Comparison of ENCODE assay signal across 8 mouse cellular contexts in the genomic region with DNA sequence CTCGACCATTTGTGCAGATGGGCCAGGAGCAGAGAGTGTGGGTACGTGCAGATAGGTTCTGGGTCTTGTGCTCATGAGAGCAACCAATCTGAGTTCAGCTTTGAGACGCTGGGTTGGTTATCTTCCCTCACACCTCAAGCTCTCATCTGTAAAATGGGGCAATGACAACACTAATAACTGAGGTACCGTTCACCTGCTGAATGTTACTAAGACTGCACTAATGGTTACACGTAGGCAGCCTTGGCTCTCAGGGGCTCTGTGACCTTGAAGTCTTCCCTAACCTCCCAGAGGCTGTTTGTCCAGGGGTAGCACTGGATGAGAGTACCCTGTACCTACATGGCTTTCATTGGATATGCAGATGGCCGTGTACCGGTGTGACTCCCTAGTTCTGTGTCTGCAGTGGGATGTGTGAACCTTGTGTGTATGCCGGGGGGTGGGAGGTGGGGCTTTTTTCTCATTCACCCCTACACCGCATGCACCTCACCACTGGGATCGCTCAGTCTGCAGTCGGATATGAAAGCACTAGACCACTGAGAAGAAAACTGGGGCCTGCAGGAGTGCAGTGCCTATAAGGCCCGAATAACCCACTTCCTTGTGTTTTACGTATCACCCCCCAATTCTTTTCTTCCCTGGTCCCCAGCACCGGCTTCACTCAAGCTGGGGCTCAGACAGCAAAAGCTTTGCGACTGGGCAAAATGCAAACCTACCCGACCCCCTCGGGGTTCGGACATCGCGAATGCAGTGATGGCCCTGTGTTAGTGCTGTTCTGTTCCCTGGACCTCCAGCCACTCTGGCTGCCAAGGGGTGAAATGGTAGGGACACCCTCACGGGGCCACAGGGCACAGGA. TPM values are rescaled to one million over a fixed set of nuclear protein-coding genes. Genes with fewer than 3 reads are reported as not detected.
DNase-seq lines count a peak whose midpoint lies in the region; ATAC-seq and TF ChIP-seq lines count a peak whose summit lies in the region.

No protein-coding gene starts in this region.

- peak overlapping the region; percentile 98 for H3K4me2 ChIP-seq in limb, embryonic 13.5 days (replicated peaks)

- TF ChIP-seq CTCF in embryonic fibroblast, embryonic 13.5 days (IDR thresholded peaks at IDR 0.05; ENCODE audit: borderline replicate concordance, insufficient read depth, low read length), result no peak
- TF ChIP-seq CTCF in olfactory bulb, adult 2 months (IDR thresholded peaks at IDR 0.05; ENCODE audit: insufficient read depth, low read depth, low read length), result no peak

- peaks cover 10% of the 10 kb centered on the region for H3K4me1 ChIP-seq in embryonic fibroblast, embryonic 13.5 days (ENCODE audit: control insufficient read depth, insufficient read depth, low read length)
- H3K4me1 ChIP-seq in limb, embryonic 13.5 days, result peaks cover 31% of the 10 kb centered on the region
- peaks cover 12% of the 10 kb centered on the region for H3K4me1 ChIP-seq in olfactory bulb, adult 2 months (ENCODE audit: control insufficient read depth, insufficient read depth, low read length)

- H3K27me3 ChIP-seq in limb, embryonic 13.5 days, result no peaks in the 10 kb centered on the region

- WGBS in limb, embryonic 13.5 days, result 14% methylated on average over 21 of the region's 21 CpGs
- 8% methylated on average over 21 of the region's 21 CpGs for WGBS in olfactory bulb, adult 2 months

- peak; percentile 2 for DNase-seq in embryo, embryonic 10.5 days (ENCODE audit: low spot score)
- DNase-seq in embryo, embryonic 11 days, result no peak
- DNase-seq in 416B (ENCODE audit: low read depth), result peak; percentile 44
- no peak for DNase-seq in embryo, embryonic 10 days (ENCODE audit: low spot score)
- DNase-seq in layer of hippocampus, adult 9-11 months, result no peak

- H3K9me3 ChIP-seq in limb, embryonic 13.5 days, result no peaks in the 10 kb centered on the region

- no peak for TF ChIP-seq POLR2A in embryonic fibroblast, embryonic 13.5 days (IDR thresholded peaks at IDR 0.05; ENCODE audit: low read depth, low read length)
- no peak for TF ChIP-seq POLR2A in olfactory bulb, adult 2 months (IDR thresholded peaks at IDR 0.05; ENCODE audit: insufficient read depth, low read depth, low read length)

- peak overlapping the region; percentile 94 for H3K9ac ChIP-seq in limb, embryonic 13.5 days

- no peaks in the 10 kb centered on the region for H3K36me3 ChIP-seq in limb, embryonic 13.5 days

- peak overlapping the region; percentile 83 for H3K27ac ChIP-seq in embryonic fibroblast, embryonic 13.5 days (ENCODE audit: insufficient read depth, low read length)
- peak overlapping the region; percentile 87 for H3K27ac ChIP-seq in limb, embryonic 13.5 days
- peak overlapping the region; percentile 84 for H3K27ac ChIP-seq in olfactory bulb, adult 2 months (ENCODE audit: insufficient read depth, low read depth, low read length)

- ATAC-seq in limb, embryonic 13.5 days (ENCODE audit: low FRiP score, low read depth), result no peak

- peak overlapping the region; percentile 100 for H3K4me3 ChIP-seq in embryonic fibroblast, embryonic 13.5 days (ENCODE audit: insufficient read depth, low read length)
- peak overlapping the region; percentile 96 for H3K4me3 ChIP-seq in limb, embryonic 13.5 days
- H3K4me3 ChIP-seq in olfactory bulb, adult 2 months (ENCODE audit: insufficient read depth, low read depth, low read length), result peak overlapping the region; percentile 96

RNA-seq across cellular contexts. Expression of gene Rnf44, which starts 0.8 kb away (rescaled TPM):
- polyA plus RNA-seq in embryonic fibroblast, embryonic 13.5 days (2011; ENCODE audit: insufficient read length, low read depth, missing spikeins), result 39.2 and 39.4 TPM in 2 replicates
- 57.3 and 60.4 TPM in 2 replicates for polyA plus RNA-seq in limb, embryonic 13.5 days (2015; fragmentation: Nextera tagmentation; extraction: Ambion mirVana)
- polyA plus RNA-seq in olfactory bulb, adult 2 months (2012; ENCODE audit: insufficient read depth, insufficient read length, low replicate concordance, missing spikeins), result not detected in 2 replicates

RNA-seq across cellular contexts. Expression of gene Cdhr2, which starts 8.3 kb away (rescaled TPM):
- polyA plus RNA-seq in embryonic fibroblast, embryonic 13.5 days (2011; ENCODE audit: insufficient read length, low read depth, missing spikeins), result not detected in 2 replicates
- polyA plus RNA-seq in limb, embryonic 13.5 days (2015; fragmentation: Nextera tagmentation; extraction: Ambion mirVana), result 0.05 TPM in 2 replicates
- not detected in 2 replicates for polyA plus RNA-seq in olfactory bulb, adult 2 months (2012; ENCODE audit: insufficient read depth, insufficient read length, low replicate concordance, missing spikeins)

RNA-seq across cellular contexts. Expression of gene Gprin1, which starts 56.7 kb away (rescaled TPM):
- polyA plus RNA-seq in embryonic fibroblast, embryonic 13.5 days (2011; ENCODE audit: insufficient read length, low read depth, missing spikeins), result 0.42 and 0.61 TPM in 2 replicates
- polyA plus RNA-seq in limb, embryonic 13.5 days (2015; fragmentation: Nextera tagmentation; extraction: Ambion mirVana), result 0.15 and 0.20 TPM in 2 replicates
- not detected in 2 replicates for polyA plus RNA-seq in olfactory bulb, adult 2 months (2012; ENCODE audit: insufficient read depth, insufficient read length, low replicate concordance, missing spikeins)

Comparison
In these comparisons a context has a peak if more than half of its experiments do, and no peak if none do; other contexts are left out.
1. DNase-seq: peak in embryo, embryonic 10.5 days (single experiment) and 416B (single experiment); none in embryo, embryonic 11 days (single experiment), embryo, embryonic 10 days (single experiment) and layer of hippocampus, adult 9-11 months (single experiment).
2. Peak in every context shown above with its lines, with median percentiles within 50 percentile points of each other: H3K27ac ChIP-seq and H3K4me3 ChIP-seq.